Mouse (Mus musculus) spleen, adult 2 months (tissue): Measurements from ENCODE around the gene Lyrm4.

Source experiments
- CTCF ChIP-seq: fragments of 200-500 bp; IDR thresholded peaks from 2 replicates; pipeline ENCODE4 v1.5.1; 2011; ENCODE audit warnings: mild to moderate bottlenecking, inconsistent platforms; ENCODE audit not compliant: insufficient read depth, insufficient read length, insufficient replicate concordance; ENCODE audit errors: extremely low read depth
- POLR2A ChIP-seq: fragments of 200-500 bp; IDR thresholded peaks from 2 replicates; pipeline ENCODE4 v1.6.1; 2011; ENCODE audit warnings: low read depth, low read length, inconsistent platforms

DNA sequence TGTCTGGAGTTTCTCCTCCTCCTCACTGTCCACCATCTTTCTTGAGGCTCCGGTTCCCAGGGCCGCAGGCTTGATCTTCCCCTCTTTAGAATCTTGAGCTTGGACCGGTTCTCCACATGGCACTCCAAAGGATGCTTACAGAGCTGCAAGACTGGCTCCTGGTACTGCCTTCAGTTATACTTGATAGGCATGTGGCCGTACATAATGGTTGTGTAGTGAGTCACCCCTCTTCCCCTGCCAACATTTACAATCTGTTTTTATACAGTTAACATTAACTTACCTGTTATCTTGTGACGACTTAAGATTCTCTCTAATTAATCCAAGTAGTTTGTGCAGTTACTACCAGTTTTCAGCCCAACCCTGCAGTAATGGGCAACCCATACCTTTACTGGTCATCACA, 46.1 kb upstream of the Lyrm4 start:
- TF ChIP-seq POLR2A = no peak
- no peak for TF ChIP-seq CTCF
